Mouse (Mus musculus) kidney, embryonic 16.5 days (tissue): ENCODE data around the gene Sell. TPM values are rescaled to one million over a fixed set of nuclear protein-coding genes. Genes with fewer than 3 reads are reported as not detected.

Source experiments
- ATAC-seq: fragments of 200-750 bp; cut with Nextera tagmentation; 2 replicates; pipeline ENCODE4 v1.8.0; 2017; ENCODE audit warnings: moderate TSS enrichment; ENCODE audit not compliant: low FRiP score, low TSS enrichment
- H3K27ac ChIP-seq: fragments of 300-500 bp; sonication (generic); 2 replicates; pipeline ENCODE4 v1.5.1; 2014; ENCODE audit warnings: low read length
- H3K27me3 ChIP-seq: fragments of 300-500 bp; sonication (generic); 2 replicates; pipeline ENCODE4 v1.6.1; 2014; ENCODE audit warnings: low read length, control low read depth, mixed read lengths; ENCODE audit not compliant: insufficient read depth
- H3K36me3 ChIP-seq: fragments of 300-500 bp; sonication (generic); 2 replicates; pipeline ENCODE4 v1.6.1; 2014; ENCODE audit warnings: low read length, control low read depth, mixed read lengths; ENCODE audit not compliant: insufficient read depth
- H3K4me1 ChIP-seq: fragments of 300-500 bp; sonication (generic); 2 replicates; pipeline ENCODE4 v1.6.1; 2014; ENCODE audit warnings: low read length, control low read depth, mixed read lengths; ENCODE audit not compliant: insufficient read depth
- H3K4me2 ChIP-seq: fragments of 300-500 bp; sonication (generic); replicated peaks from 2 replicates; pipeline ENCODE4 v1.6.1; 2014; ENCODE audit warnings: low read depth, low read length
- H3K4me3 ChIP-seq: fragments of 300-500 bp; sonication (generic); 2 replicates; pipeline ENCODE4 v1.5.1; 2014; ENCODE audit warnings: mild to moderate bottlenecking, low read length
- H3K9ac ChIP-seq: fragments of 300-500 bp; sonication (generic); replicated peaks from 2 replicates; pipeline ENCODE4 v1.6.1; 2014; ENCODE audit warnings: low read length
- H3K9me3 ChIP-seq: fragments of 300-500 bp; sonication (generic); 2 replicates; pipeline ENCODE4 v1.6.1; 2016; ENCODE audit warnings: low read length, control low read depth
- WGBS: fragments of 180-500 bp; shearing (Covaris S2); extraction: QIAGEN DNeasy Blood & Tissue Kit; methylation state at CpG from one replicate; pipeline ENCODE4 v1.1.7; 2014; 5-methylcytosine and 5-hydroxymethylcytosine counted together
- polyA plus RNA-seq: library from polyadenylated mRNA; unstranded; fragments of >200 nt; fragmentation: Nextera tagmentation; extraction: Ambion mirVana; gene quantifications from 2 replicates; pipeline ENCODE4 v1.2.1, GENCODE M21; 2015

Sell gene
- polyA plus RNA-seq, 1 experiment from 2014 or later: 0.41 TPM

DNA sequence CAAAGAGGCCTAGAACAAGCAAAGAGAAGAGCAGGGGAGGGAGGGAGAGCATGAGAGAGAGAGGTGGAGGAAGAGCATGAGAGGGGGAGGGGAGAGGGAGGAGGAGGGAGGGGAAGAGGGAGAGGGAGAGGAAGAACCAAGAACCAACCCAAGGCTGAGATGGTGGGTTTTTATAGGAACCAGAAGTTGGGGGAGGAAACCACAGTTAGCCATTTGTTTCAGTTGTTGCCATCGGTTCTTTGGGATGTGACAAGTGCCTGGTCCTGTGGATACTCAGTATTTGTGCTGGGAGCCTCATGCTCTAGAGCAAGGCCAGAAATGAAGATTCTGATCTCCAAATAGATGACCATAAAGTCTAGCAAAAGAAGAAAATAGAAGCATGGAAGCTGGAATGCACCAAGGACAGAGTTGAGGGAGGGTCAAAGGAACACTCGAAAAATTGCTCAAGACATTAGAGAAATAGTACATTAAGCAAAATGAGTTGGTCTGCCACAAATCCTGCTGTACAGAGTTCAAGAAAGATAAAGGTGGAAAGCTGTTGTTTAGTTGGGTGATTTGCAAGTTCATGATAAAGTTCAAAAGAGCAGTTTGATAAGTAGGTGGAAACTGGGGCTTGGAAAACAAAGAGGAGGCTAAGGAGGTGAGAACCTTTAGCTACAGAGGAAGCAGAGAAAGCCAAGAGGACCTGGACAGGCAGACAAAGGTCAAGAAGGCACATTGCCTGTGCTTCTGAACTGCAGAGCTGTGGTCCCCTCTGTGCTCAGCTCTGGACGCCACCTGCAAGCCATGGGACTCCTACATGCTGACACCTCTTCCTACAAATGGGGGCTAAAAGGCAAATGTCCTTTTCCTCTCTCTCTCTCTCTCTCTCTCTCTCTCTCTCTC, 58.4 kb downstream of the Sell start:
- no peaks in the 10 kb centered on the region for H3K9me3 ChIP-seq
- no peak overlapping the region for H3K27ac ChIP-seq
- no peak for ATAC-seq
- no peaks in the 10 kb centered on the region for H3K27me3 ChIP-seq
- H3K4me1 ChIP-seq: no peaks in the 10 kb centered on the region
- no peak overlapping the region for H3K4me3 ChIP-seq
- H3K9ac ChIP-seq: no peak overlapping the region
- no peaks in the 10 kb centered on the region for H3K36me3 ChIP-seq
- no peak overlapping the region for H3K4me2 ChIP-seq
- WGBS: 68% methylated on average over 3 of the region's 3 CpGs

DNA sequence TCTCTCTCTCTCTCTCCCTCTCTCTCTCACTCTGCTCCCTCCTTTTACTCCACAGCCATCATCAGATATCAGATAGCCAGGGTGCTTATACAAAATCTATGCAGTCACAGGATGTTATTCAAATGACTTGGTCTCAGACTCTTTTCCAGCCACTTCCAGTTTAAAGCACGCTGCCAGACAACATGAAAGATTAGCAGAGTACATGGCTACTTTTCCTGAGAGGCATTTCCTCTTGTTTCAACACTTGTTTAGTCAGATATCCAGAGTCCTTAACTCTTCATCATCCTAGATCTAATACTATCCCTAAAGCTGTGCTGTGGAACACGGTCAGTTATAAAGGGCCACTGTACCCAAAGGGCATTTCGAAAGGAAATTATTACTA, 59.0 kb downstream of the Sell start:
- 81% methylated on average over 3 of the region's 3 CpGs for WGBS

DNA sequence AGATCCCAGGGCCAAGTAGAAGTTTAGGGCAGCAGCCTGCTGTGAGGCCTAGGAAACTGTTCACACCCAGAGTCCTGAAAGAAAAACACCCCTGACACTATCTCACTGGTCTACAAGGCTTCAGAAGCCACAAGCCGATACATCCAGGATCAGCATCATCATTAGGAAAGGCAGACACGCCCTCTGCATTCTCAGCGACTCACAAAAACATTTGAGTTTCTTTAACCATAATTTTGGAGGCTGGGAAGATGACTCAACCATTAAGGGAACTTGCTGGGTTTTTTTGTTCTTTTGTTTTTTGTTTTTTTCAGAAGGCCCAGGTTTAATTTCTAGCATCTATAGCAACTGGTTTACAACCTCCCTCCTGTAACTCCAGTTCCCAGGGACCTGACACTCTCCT, 62.1 kb downstream of the Sell start:
- 38% methylated on average over 3 of the region's 3 CpGs for WGBS
- Histone ChIP-seq H3K4me2 (no peak overlapping the region), H3K4me1 (no peaks in the 10 kb centered on the region), H3K27ac (no peak overlapping the region), H3K9ac (no peak overlapping the region), H3K27me3 (no peaks in the 10 kb centered on the region), H3K36me3 (no peaks in the 10 kb centered on the region), H3K4me3 (no peak overlapping the region), H3K9me3 (no peaks in the 10 kb centered on the region; the same call in 1 of the 2 replicates)
- no peak for ATAC-seq

More for the DNA sequence above, 59.0 kb downstream of the Sell start:
- H3K4me3 ChIP-seq: no peak overlapping the region
- no peak overlapping the region for H3K4me2 ChIP-seq
- no peak overlapping the region for H3K9ac ChIP-seq
- no peak overlapping the region for H3K27ac ChIP-seq
- H3K4me1 ChIP-seq: no peaks in the 10 kb centered on the region
- no peaks in the 10 kb centered on the region for H3K36me3 ChIP-seq
- no peaks in the 10 kb centered on the region for H3K9me3 ChIP-seq
- H3K27me3 ChIP-seq: no peaks in the 10 kb centered on the region
- no peak for ATAC-seq

DNA sequence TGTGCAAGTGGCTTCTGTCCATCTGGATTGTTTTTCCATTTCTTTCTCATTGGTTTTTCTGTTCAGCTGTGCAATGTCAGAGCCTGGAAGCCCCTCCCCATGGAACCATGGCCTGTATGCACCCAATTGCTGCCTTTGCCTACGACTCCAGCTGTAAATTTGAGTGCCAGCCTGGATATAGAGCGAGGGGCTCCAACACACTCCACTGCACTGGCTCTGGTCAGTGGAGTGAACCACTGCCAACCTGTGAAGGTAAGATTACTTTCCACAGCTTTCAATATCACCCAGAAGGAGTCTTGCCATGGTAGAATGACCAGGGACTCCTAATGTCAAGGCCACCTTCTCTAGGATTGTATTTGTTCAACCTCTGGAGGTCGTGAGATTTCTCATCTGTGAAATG, 68.2 kb downstream of the Sell start:
- Histone ChIP-seq H3K4me1 (no peaks in the 10 kb centered on the region), H3K4me3 (no peak overlapping the region), H3K9me3 (no peaks in the 10 kb centered on the region; the same call in 1 of the 2 replicates), H3K27me3 (no peaks in the 10 kb centered on the region), H3K27ac (no peak overlapping the region), H3K9ac (no peak overlapping the region), H3K36me3 (no peaks in the 10 kb centered on the region), H3K4me2 (no peak overlapping the region)
- ATAC-seq: peak; percentile 89
- 33% methylated on average over 3 of the region's 3 CpGs for WGBS

- ATAC-seq: no peak
- H3K4me1 ChIP-seq: 0 out of 2 replicates have a peak, but pooled peaks cover 2% of the 10 kb centered on the region
- H3K27me3 ChIP-seq: no peaks in the 10 kb centered on the region
- no peaks in the 10 kb centered on the region for H3K36me3 ChIP-seq
- no peak overlapping the region for H3K4me2 ChIP-seq
- WGBS: 74% methylated on average over 1 of the region's 1 CpGs
- no peak overlapping the region for H3K27ac ChIP-seq
- H3K9ac ChIP-seq: no peak overlapping the region
- no peaks in the 10 kb centered on the region; the same call in 1 of the 2 replicates for H3K9me3 ChIP-seq
- H3K4me3 ChIP-seq: no peak overlapping the region
These were observed 70.8 kb downstream of the Sell start for GRCm38 (mm10) chr1:164132609-164133008.

Other genes starting within 250 kb of the Sell start
- gene Scyl3, start 132.9 kb upstream of the Sell start, polyA plus RNA-seq: 17.3 and 18.7 TPM in 2 replicates
- 29.2 and 29.4 TPM in 2 replicates for gene BC055324, start 67.2 kb upstream of the Sell start, polyA plus RNA-seq
- gene Mettl18, start 67.1 kb upstream of the Sell start, polyA plus RNA-seq: 10.5 and 11.1 TPM in 2 replicates
- 0.09 and 0.10 TPM in 2 replicates for gene Sele, start 13.7 kb upstream of the Sell start, polyA plus RNA-seq
- gene Selp, start 53.3 kb downstream of the Sell start, polyA plus RNA-seq: 0.56 and 1.1 TPM in 2 replicates
- 0.26 and 0.30 TPM in 2 replicates for gene F5, start 89.9 kb downstream of the Sell start, polyA plus RNA-seq
- 11.3 and 12.1 TPM in 2 replicates for gene Slc19a2, start 187.1 kb downstream of the Sell start, polyA plus RNA-seq
- 13.9 and 14.3 TPM in 2 replicates for gene Ccdc181, start 213.6 kb downstream of the Sell start, polyA plus RNA-seq
- 56.6 and 64.3 TPM in 2 replicates for gene Nme7, start 242.1 kb downstream of the Sell start, polyA plus RNA-seq
- 31.0 and 31.8 TPM in 2 replicates for gene Blzf1, start 245.5 kb downstream of the Sell start, polyA plus RNA-seq